Mouse (Mus musculus) midbrain, embryonic 15.5 days (tissue): ENCODE results near the gene Six4. TPM values are rescaled to one million over a fixed set of nuclear protein-coding genes. Genes with fewer than 3 reads are reported as not detected.
"Not testable (repeated sequence)": the region's sequence is repeated elsewhere in the genome, so short reads cannot be mapped to it uniquely, and the experiment has no call there.

Experiments used
- ATAC-seq: fragments of 200-750 bp; cut with Nextera tagmentation; replicated peaks from 2 replicates; pipeline ENCODE4 v1.8.0; 2017; ENCODE audit warnings: moderate TSS enrichment
- H3K27ac ChIP-seq: fragments of 300-500 bp; sonication (generic); 2 replicates; pipeline ENCODE4 v1.5.1; 2015; ENCODE audit warnings: mild to moderate bottlenecking, inconsistent platforms
- H3K27me3 ChIP-seq: fragments of 300-500 bp; sonication (generic); replicated peaks from 2 replicates; pipeline ENCODE4 v1.6.1; 2015; ENCODE audit warnings: inconsistent platforms
- H3K36me3 ChIP-seq: fragments of 300-500 bp; sonication (generic); replicated peaks from 2 replicates; pipeline ENCODE4 v1.6.1; 2015; ENCODE audit warnings: inconsistent platforms
- H3K4me1 ChIP-seq: fragments of 300-500 bp; sonication (generic); 2 replicates; pipeline ENCODE4 v1.6.1; 2015; ENCODE audit warnings: inconsistent platforms
- H3K4me2 ChIP-seq: fragments of 300-500 bp; sonication (generic); 2 replicates; pipeline ENCODE4 v1.6.1; 2015; ENCODE audit warnings: inconsistent platforms, mild to moderate bottlenecking, moderate library complexity
- H3K4me3 ChIP-seq: fragments of 300-500 bp; sonication (generic); 2 replicates; pipeline ENCODE4 v1.5.1; 2015; ENCODE audit warnings: mild to moderate bottlenecking, inconsistent platforms
- H3K9ac ChIP-seq: fragments of 300-500 bp; sonication (generic); 2 replicates; pipeline ENCODE4 v1.6.1; 2015; ENCODE audit warnings: mild to moderate bottlenecking, inconsistent platforms
- H3K9me3 ChIP-seq: fragments of 300-500 bp; sonication (generic); 2 replicates; pipeline ENCODE4 v1.6.1; 2016; ENCODE audit warnings: inconsistent platforms
- WGBS: fragments of 180-500 bp; shearing (Covaris S2); methylation state at CpG from one replicate; pipeline ENCODE4 v1.1.7; 2015; ENCODE audit warnings: mixed read lengths; 5-methylcytosine and 5-hydroxymethylcytosine counted together
- polyA plus RNA-seq: library from polyadenylated mRNA; unstranded; fragments of >200 nt; fragmentation: Nextera tagmentation; extraction: Ambion mirVana; gene quantifications from 2 replicates; pipeline ENCODE4 v1.2.1, GENCODE M21; 2015

Gene Six4
- polyA plus RNA-seq = 0.14 and 0.26 TPM in 2 replicates

- Histone ChIP-seq H3K9me3 (no peaks in the 10 kb centered on the region), H3K9ac (peak within 1 kb of the TSS; percentile 59), H3K36me3 (no peaks in the 10 kb centered on the region), H3K4me2 (peak within 1 kb of the TSS; percentile 100), H3K27ac (no peak within 1 kb of the TSS), H3K27me3 (peaks cover 36% of the 10 kb centered on the region), H3K4me1 (peaks cover 28% of the 10 kb centered on the region), H3K4me3 (peak within 1 kb of the TSS; percentile 77)
- WGBS = under 1% methylated on average over 20 of the region's 20 CpGs
- ATAC-seq = peak; percentile 91
Measured at GRCm38 (mm10) chr12:73113196-73113595, at the start of gene Six4. Gene Six4 (minus strand): TSS chr12:73113456.

- no peak overlapping the region for H3K27ac ChIP-seq
- 73% methylated on average over 13 of the region's 13 CpGs for whole genome bisulfite sequencing
- H3K4me1 ChIP-seq = no peaks in the 10 kb centered on the region
- H3K9ac ChIP-seq = no peak overlapping the region
- ATAC-seq = no peak
- H3K9me3 ChIP-seq = no peaks in the 10 kb centered on the region
- no peak overlapping the region for H3K4me3 ChIP-seq
- no peak overlapping the region for H3K4me2 ChIP-seq
- no peaks in the 10 kb centered on the region for H3K27me3 ChIP-seq
- H3K36me3 ChIP-seq = no peaks in the 10 kb centered on the region
Measured at GRCm38 (mm10) chr12:73162408-73163181, 49.3 kb upstream of the Six4 start.

GRCm38 (mm10) chr12:73160341-73160740 lies 47.1 kb upstream of the Six4 start:
- no peak overlapping the region for H3K4me3 ChIP-seq
- WGBS = 75% methylated on average over 4 of the region's 4 CpGs
- H3K9me3 ChIP-seq = no peaks in the 10 kb centered on the region
- no peak overlapping the region for H3K9ac ChIP-seq
- no peak overlapping the region for H3K4me2 ChIP-seq
- H3K4me1 ChIP-seq = no peaks in the 10 kb centered on the region
- no peaks in the 10 kb centered on the region for H3K36me3 ChIP-seq
- H3K27me3 ChIP-seq = no peaks in the 10 kb centered on the region
- no peak for ATAC-seq
- H3K27ac ChIP-seq = no peak overlapping the region

- H3K9me3 ChIP-seq = no peaks in the 10 kb centered on the region
- H3K36me3 ChIP-seq = no peaks in the 10 kb centered on the region
- H3K9ac ChIP-seq = no peak overlapping the region
- H3K27ac ChIP-seq = no peak overlapping the region
- H3K27me3 ChIP-seq = no peaks in the 10 kb centered on the region
- ATAC-seq = no peak
- no peaks in the 10 kb centered on the region for H3K4me1 ChIP-seq
- H3K4me2 ChIP-seq = no peak overlapping the region
- WGBS = 97% methylated on average over 4 of the region's 4 CpGs
- H3K4me3 ChIP-seq = no peak overlapping the region
Measured at GRCm38 (mm10) chr12:73154150-73154549, 40.9 kb upstream of the Six4 start.

- H3K36me3 ChIP-seq, H3K9ac ChIP-seq, H3K27me3 ChIP-seq, H3K4me3 ChIP-seq, H3K4me2 ChIP-seq, ATAC-seq, H3K27ac ChIP-seq, H3K4me1 ChIP-seq, H3K9me3 ChIP-seq: not testable (repeated sequence)
- 91% methylated on average over 5 of the region's 5 CpGs for WGBS
Measured at GRCm38 (mm10) chr12:73151038-73151437, 37.8 kb upstream of the Six4 start.

GRCm38 (mm10) chr12:73147236-73147635 lies 34.0 kb upstream of the Six4 start:
- Histone ChIP-seq H3K4me2 (no peak overlapping the region), H3K36me3 (no peaks in the 10 kb centered on the region), H3K9ac (no peak overlapping the region), H3K4me1 (no peaks in the 10 kb centered on the region), H3K27ac (no peak overlapping the region), H3K9me3 (no peaks in the 10 kb centered on the region), H3K4me3 (no peak overlapping the region), H3K27me3 (no peaks in the 10 kb centered on the region)
- 72% methylated on average over 3 of the region's 3 CpGs for WGBS
- no peak for ATAC-seq

GRCm38 (mm10) chr12:73140732-73141131 lies 27.5 kb upstream of the Six4 start:
- H3K9ac ChIP-seq = no peak overlapping the region
- 94% methylated on average over 3 of the region's 3 CpGs for WGBS
- no peaks in the 10 kb centered on the region for H3K36me3 ChIP-seq

GRCm38 (mm10) chr12:73125250-73125649 lies 12.0 kb upstream of the Six4 start:
- peak overlapping the region; percentile 13; the same call in 1 of the 2 replicates for H3K4me2 ChIP-seq

More at GRCm38 (mm10) chr12:73140732-73141131, 27.5 kb upstream of the Six4 start:
- Histone ChIP-seq H3K27me3 (no peaks in the 10 kb centered on the region), H3K4me3 (no peak overlapping the region), H3K4me1 (no peaks in the 10 kb centered on the region), H3K9me3 (no peaks in the 10 kb centered on the region; the same call in 1 of the 2 replicates), H3K4me2 (no peak overlapping the region), H3K27ac (no peak overlapping the region)
- no peak for ATAC-seq

GRCm38 (mm10) chr12:73123093-73124041 lies 10.1 kb upstream of the Six4 start, which contains the start of gene Mnat1:
Gene Mnat1 (plus strand): TSS chr12:73123717.
- peak within 1 kb of the TSS; percentile 58 for H3K4me3 ChIP-seq
- ATAC-seq = peak; percentile 84
- H3K9me3 ChIP-seq = no peaks in the 10 kb centered on the region
- H3K4me1 ChIP-seq = peaks cover 13% of the 10 kb centered on the region
- 2% methylated on average over 23 of the region's 23 CpGs for WGBS
- H3K27me3 ChIP-seq = no peaks in the 10 kb centered on the region
- no peaks in the 10 kb centered on the region for H3K36me3 ChIP-seq
- H3K27ac ChIP-seq = no peak within 1 kb of the TSS
- H3K4me2 ChIP-seq = peak within 1 kb of the TSS; percentile 65
- H3K9ac ChIP-seq = peak within 1 kb of the TSS; percentile 67

More at GRCm38 (mm10) chr12:73125250-73125649, 12.0 kb upstream of the Six4 start:
- Histone ChIP-seq H3K4me3 (no peak overlapping the region), H3K9me3 (no peaks in the 10 kb centered on the region), H3K4me1 (peaks cover 13% of the 10 kb centered on the region), H3K27ac (no peak overlapping the region), H3K36me3 (no peaks in the 10 kb centered on the region), H3K27me3 (no peaks in the 10 kb centered on the region), H3K9ac (no peak overlapping the region)
- 83% methylated on average over 4 of the region's 4 CpGs for WGBS
- ATAC-seq = no peak

- ATAC-seq = peak; percentile 82
- Histone ChIP-seq H3K4me1 (peaks cover 28% of the 10 kb centered on the region), H3K4me3 (peak overlapping the region; percentile 77), H3K9ac (peak overlapping the region; percentile 59), H3K36me3 (no peaks in the 10 kb centered on the region), H3K4me2 (peak overlapping the region; percentile 100), H3K9me3 (no peaks in the 10 kb centered on the region), H3K27ac (no peak overlapping the region), H3K27me3 (peaks cover 36% of the 10 kb centered on the region)
- under 1% methylated on average over 62 of the region's 71 CpGs for WGBS
Measured at GRCm38 (mm10) chr12:73112326-73113087, 749 bp downstream of the Six4 start.

- no peak overlapping the region for H3K27ac ChIP-seq
- peak overlapping the region; percentile 77 for H3K4me3 ChIP-seq
- H3K9ac ChIP-seq = peak overlapping the region; percentile 59
- H3K9me3 ChIP-seq = no peaks in the 10 kb centered on the region
- H3K36me3 ChIP-seq = no peaks in the 10 kb centered on the region
- H3K27me3 ChIP-seq = peaks cover 36% of the 10 kb centered on the region
- ATAC-seq = peak; percentile 53; the same call in 1 of the 2 replicates
- WGBS = under 1% methylated on average over 44 of the region's 44 CpGs
- peak overlapping the region; percentile 100 for H3K4me2 ChIP-seq
- H3K4me1 ChIP-seq = peaks cover 28% of the 10 kb centered on the region
Measured at GRCm38 (mm10) chr12:73111561-73112325, 1.5 kb downstream of the Six4 start.
